Mouse (Mus musculus) hindlimb bud, embryonic 11.5 days (tissue): ENCODE measurements around the gene Oas3.
A peak's percentile ranks its signal among the peaks of the same experiment; 100 is the strongest.
"Not testable (repeated sequence)": the region's sequence is repeated elsewhere in the genome, so short reads cannot be mapped to it uniquely, and the experiment has no call there.

ENCODE experiments used
- DNase-seq: peaks from one replicate; pipeline ENCODE4 v3.0.0-alpha.2; 2012; ENCODE audit warnings: low read depth, low spot score; ENCODE audit errors: extremely low spot score

Oas3 gene

DNA sequence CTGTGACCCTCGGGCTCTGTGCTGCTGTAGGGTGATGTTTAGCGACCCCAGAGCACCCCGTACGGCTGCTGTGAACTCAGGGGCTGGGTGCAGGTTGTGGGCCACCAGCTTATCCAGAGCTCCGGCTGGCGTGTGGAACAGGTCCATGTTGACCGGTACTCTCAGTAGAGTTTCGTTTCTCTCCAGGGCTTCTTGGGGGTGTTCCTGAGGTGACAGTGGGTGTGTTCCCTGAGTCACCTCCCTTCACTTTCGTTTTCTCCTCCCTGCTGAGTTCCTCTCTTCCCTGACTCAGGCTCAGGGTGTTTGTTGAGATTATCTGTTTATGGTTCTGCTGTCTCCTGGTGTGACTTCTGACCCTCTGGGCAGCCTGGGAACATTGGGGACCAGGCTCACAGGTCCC is at the start of gene Oas3:
Gene Oas3 (minus strand): TSS at position 184 of the 400 bp plus-strand sequence.
- DNase-seq: no peak

- DNase-seq: no peak
Measured at GRCm38 (mm10) chr5:120818999-120819398, 41.5 kb upstream of the Oas3 start.

GRCm38 (mm10) chr5:120815949-120816348 is 38.5 kb upstream of the Oas3 start:
- no peak for DNase-seq

- no peak for DNase-seq
Measured at GRCm38 (mm10) chr5:120813023-120813422, 35.6 kb upstream of the Oas3 start.

GRCm38 (mm10) chr5:120811951-120812819 is 34.7 kb upstream of the Oas3 start, which contains the start of gene Oas1c:
TSS of gene Oas1c (minus strand) at chr5:120812514.
- peak; percentile 67 for DNase-seq

GRCm38 (mm10) chr5:120809171-120809570 is 31.7 kb upstream of the Oas3 start:
- DNase-seq: no peak

DNA sequence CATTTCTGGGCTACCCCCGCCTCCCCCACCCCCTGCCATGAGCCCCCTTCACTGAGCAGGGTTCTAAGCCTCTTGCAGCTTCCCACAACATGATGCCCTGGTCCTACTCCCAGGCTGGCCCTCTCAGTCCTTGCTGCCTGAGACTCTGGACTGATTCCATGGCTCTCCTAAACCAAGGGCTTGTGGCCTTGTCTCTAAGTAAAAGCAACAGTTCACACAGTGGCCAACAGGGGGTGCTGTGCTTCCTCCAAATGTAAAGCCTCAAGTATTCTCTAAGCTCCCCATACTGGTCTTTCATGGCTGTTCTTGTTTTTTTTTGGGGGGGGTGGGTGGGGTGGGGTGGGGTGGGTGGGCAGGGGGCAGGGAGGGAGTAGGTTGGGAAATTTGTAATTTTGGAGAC is 29.0 kb upstream of the Oas3 start:
- DNase-seq: peak; percentile 33

- no peak for DNase-seq
Measured at GRCm38 (mm10) chr5:120803596-120803995, 26.1 kb upstream of the Oas3 start.

DNA sequence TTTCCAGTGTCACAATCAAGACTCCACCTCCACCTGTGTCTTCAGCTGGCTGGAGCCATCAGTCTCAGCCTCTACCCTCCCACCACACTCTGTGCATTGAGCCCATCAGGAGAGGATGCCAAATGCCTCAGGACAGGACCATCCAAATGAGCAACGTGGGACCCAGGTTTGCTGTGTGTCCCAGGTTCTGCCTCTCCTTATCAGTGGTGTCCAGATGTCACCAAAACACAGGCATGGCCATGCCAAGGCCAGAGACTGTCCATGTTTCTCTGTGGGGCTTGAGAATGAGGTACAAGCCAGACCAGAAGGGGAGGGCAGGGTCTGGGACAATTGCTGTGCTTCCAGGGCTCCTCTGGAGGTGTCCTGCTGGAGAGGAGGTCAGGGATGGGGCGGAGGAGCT is 21.5 kb upstream of the Oas3 start:
- DNase-seq: not testable (repeated sequence)

- not testable (repeated sequence) for DNase-seq
Measured at GRCm38 (mm10) chr5:120798147-120798546, 20.7 kb upstream of the Oas3 start.

GRCm38 (mm10) chr5:120795480-120796034 is 18.1 kb upstream of the Oas3 start, which contains the start of gene Oas1e:
TSS of gene Oas1e (minus strand) at chr5:120795530.
- DNase-seq: not testable (repeated sequence)

DNA sequence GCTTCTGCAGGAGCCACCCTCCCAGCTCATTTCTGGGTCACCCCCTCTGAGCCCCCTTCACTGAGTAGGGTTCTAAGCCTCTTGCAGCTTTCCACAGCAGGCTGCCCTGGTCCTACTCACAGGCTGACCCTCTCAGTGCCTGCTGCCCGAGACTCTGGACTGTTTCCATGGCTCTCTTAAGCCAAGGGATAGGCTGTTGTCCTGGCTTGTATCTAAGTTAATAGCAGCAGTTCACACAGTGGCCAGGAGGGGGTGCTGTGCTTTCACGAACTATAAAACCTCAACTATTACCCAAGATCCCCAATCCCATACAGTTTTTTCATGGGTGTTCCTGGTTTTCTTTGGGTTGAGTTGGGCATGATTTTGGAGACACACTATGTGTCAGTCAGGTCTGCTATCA is 15.6 kb upstream of the Oas3 start:
- DNase-seq: peak; percentile 5

DNA sequence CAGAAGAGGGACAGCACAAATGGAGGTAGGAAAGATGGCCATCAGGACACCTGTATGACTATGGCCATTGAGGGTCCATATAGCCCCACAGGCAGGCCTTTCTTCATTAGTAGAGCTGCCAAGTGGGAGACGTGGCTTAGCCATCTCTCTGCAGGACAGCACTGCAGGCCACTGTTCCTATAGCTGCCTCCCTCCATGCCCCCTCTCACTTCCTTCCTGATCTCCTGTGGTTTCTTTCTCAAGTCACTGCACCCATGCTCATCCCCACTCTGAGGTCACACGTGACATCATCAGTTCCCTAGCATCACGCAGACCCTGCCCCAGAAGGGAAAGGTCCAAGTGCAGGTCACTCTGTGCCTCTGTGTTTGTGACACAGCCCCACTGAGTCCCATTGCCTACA is 9.6 kb upstream of the Oas3 start:
- DNase-seq: no peak

- DNase-seq: no peak
Measured at GRCm38 (mm10) chr5:120782446-120782845, 5.0 kb upstream of the Oas3 start.

- DNase-seq: no peak
Measured at GRCm38 (mm10) chr5:120781646-120782045, 4.2 kb upstream of the Oas3 start.

DNA sequence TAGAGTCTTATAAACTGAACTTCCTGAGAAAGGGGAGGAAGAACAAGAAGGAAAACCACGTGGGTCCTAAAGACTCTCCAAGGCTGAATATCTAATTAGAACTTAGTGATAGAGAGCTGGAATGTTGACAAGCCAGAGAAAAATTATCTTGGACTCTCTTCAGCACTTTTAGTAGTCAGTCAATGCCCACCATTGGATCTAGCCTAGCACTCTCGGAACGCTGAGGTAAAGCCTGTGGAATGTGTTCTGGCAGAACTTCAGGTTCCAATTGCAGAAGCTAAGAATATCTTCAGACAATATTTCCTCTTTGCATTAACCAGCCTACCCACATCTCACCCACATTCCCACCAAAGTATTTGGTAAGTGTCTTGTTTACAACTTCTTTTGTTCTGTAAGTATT is 2.5 kb upstream of the Oas3 start:
- DNase-seq: no peak

DNA sequence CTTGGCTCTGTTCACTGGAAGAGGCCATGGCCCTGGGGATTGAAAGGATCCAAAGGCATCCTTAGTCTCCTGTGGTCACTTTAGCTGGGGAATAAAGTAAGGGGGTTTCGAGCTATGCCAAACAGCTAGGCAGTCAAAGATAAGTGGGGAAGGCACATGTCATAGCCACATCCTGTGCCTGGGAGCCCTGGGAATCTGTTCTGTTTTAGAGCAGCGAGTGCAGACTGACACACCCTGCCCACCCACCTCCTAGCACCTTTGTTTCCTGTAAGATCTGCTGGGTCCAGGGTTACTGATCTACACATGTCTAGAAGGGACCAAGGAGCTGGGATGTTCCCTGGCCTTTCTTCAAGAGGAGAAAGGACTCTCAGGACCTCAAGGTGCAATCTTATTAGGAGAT is 1.5 kb upstream of the Oas3 start:
- no peak for DNase-seq

- no peak for DNase-seq
Measured at GRCm38 (mm10) chr5:120776801-120777200, 660 bp downstream of the Oas3 start.

DNA sequence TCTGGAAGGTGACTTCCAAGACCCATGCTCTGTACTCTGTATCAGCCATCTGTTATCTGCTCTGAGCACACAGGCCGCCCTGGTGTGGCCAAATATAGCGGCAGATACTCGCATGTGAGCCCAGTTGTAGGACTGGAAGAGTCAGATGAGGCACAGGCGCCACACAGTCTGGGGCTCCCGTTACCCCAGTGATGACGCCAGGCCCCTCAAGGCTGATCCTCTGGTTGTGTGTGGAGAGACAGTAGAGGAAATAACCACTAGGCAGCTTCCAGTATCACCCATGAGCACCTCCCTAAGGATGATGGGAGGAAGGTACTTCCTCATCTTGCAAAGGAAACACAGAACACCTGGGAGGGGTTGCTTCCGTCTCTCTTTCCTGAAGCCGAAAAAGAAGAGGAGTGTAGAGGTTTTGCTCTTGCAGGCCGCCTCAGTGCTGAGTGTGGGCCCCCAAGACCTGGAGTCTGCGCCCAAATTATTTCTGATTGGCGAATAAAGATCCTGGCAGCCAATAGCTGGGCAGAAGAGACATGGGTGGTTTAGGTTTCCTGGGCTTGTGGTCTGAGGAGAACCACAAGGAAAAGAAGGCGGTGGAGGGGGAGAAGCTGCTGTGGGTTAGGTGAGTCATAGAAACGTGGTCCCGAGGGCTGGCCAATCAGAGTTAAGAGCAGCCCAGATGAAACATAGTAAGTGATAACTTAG is 2.0 kb downstream of the Oas3 start:
- no peak for DNase-seq

GRCm38 (mm10) chr5:120769396-120769795 is 8.1 kb downstream of the Oas3 start:
- no peak for DNase-seq

DNA sequence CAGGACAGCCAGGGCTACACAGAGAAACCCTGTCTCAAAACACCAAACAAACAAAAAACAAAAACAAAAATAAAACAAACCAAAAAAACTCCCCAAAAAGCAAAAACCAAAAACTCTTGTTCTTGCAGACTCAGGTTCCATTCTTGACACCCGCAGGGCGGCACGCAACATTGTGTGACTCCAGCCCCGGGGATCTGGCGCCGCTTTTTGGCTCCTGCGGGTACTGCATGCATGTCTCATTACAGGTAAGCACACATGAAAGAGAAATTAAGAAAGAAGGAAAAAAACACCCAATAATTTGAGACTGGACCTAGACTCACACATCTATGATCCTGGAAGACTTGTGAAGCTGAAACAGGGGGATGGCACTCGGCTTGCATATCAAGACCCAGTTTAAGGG is 12.5 kb downstream of the Oas3 start:
- DNase-seq: no peak

- no peak for DNase-seq
Measured at GRCm38 (mm10) chr5:120761901-120762300, 15.6 kb downstream of the Oas3 start.
